Mouse (Mus musculus): ENCODE measurements at regions not wholly inside any gene's neighbourhood (a gene's known extent, or its start where the extent isn't known, plus 50 kb on each side); places are given as distances from the start of the nearest gene placed in this dataset.

DNA sequence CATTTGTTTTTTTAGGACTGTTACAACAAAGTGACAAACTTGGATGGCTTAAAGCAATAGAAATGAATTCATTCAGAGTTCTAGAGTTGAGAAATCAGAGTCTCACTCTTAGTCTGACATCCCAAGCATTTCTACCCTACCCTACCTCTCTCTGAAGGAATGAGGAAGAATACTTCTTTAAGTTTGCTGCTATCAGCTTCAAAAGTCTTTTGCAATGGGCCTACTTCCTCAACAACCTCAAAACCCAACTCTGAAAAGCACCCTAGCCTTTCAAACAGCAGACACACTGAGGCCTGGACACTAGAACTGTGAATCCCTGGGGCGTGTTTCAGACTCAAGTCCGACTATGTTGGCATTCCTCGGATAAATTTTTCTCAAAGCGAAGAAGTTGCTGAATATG is 77.0 kb upstream of the Emcn start:
- no peak for TF ChIP-seq CTCF (IDR thresholded peaks at IDR 0.05; ENCODE audit: borderline replicate concordance, extremely low read depth, insufficient read depth, insufficient read length)
- no peak for TF ChIP-seq POLR2A (IDR thresholded peaks at IDR 0.05; ENCODE audit: borderline replicate concordance, extremely low read depth, insufficient read depth, insufficient read length, poor library complexity, severe bottlenecking)

Data from brain, embryonic 14.5 days (tissue).